Mouse (Mus musculus): ENCODE measurements at regions not wholly inside any gene's neighbourhood (a gene's known extent, or its start where the extent isn't known, plus 50 kb on each side); places are given as distances from the start of the nearest gene placed in this dataset.

GRCm38 (mm10) chr6:117279786-117280411 is 111.6 kb downstream of the Cxcl12 start:
- no peak for DNase-seq (ENCODE audit: low spot score)

- DNase-seq (ENCODE audit: low spot score): no peak
Observed at GRCm38 (mm10) chr6:117280911-117281310, 112.6 kb downstream of the Cxcl12 start.

- DNase-seq (ENCODE audit: low spot score): no peak
Observed at GRCm38 (mm10) chr6:117283616-117284015, 115.3 kb downstream of the Cxcl12 start.

GRCm38 (mm10) chr6:117284376-117285106 is 116.2 kb downstream of the Cxcl12 start:
- DNase-seq (ENCODE audit: low spot score): no peak

- DNase-seq (ENCODE audit: low spot score): no peak
Observed at GRCm38 (mm10) chr6:117287396-117287795, 119.1 kb downstream of the Cxcl12 start.

GRCm38 (mm10) chr6:117293780-117294465 is 125.6 kb downstream of the Cxcl12 start:
- no peak for DNase-seq (ENCODE audit: low spot score)

GRCm38 (mm10) chr6:117297918-117298317 is 129.6 kb downstream of the Cxcl12 start:
- no peak for DNase-seq (ENCODE audit: low spot score)

GRCm38 (mm10) chr6:117299503-117300288 is 131.4 kb downstream of the Cxcl12 start:
- no peak for DNase-seq (ENCODE audit: low spot score)

- no peak for DNase-seq (ENCODE audit: low spot score)
Observed at GRCm38 (mm10) chr6:117303361-117303760, 135.0 kb downstream of the Cxcl12 start.

GRCm38 (mm10) chr6:117305736-117306250 is 137.5 kb downstream of the Cxcl12 start:
- no peak for DNase-seq (ENCODE audit: low spot score)

GRCm38 (mm10) chr6:117308636-117309035 is 140.3 kb downstream of the Cxcl12 start:
- no peak for DNase-seq (ENCODE audit: low spot score)

GRCm38 (mm10) chr6:117312891-117313781 is 144.8 kb downstream of the Cxcl12 start:
- no peak for DNase-seq (ENCODE audit: low spot score)

GRCm38 (mm10) chr6:117313944-117314566 is 145.7 kb downstream of the Cxcl12 start:
- no peak for DNase-seq (ENCODE audit: low spot score)

GRCm38 (mm10) chr6:117323301-117323700 is 155.0 kb downstream of the Cxcl12 start:
- DNase-seq (ENCODE audit: low spot score): no peak

GRCm38 (mm10) chr6:117323850-117324249 is 155.5 kb downstream of the Cxcl12 start:
- DNase-seq (ENCODE audit: low spot score): no peak

- no peak for DNase-seq (ENCODE audit: low spot score)
Observed at GRCm38 (mm10) chr6:117326835-117327775, 158.8 kb downstream of the Cxcl12 start.

- no peak for DNase-seq (ENCODE audit: low spot score)
Observed at GRCm38 (mm10) chr6:117329164-117329939, 161.0 kb downstream of the Cxcl12 start.

GRCm38 (mm10) chr6:117330198-117330597 is 161.9 kb downstream of the Cxcl12 start:
- no peak for DNase-seq (ENCODE audit: low spot score)

All from layer of hippocampus, adult 9-10 months (tissue).